Mouse (Mus musculus): Measurements from ENCODE around the gene Hist1h2ai. TPM values are rescaled to one million over a fixed set of nuclear protein-coding genes. Genes with fewer than 3 reads are reported as not detected.
"Not testable (repeated sequence)": the region's sequence is repeated elsewhere in the genome, so short reads cannot be mapped to it uniquely, and the experiment has no call there.

Gene Hist1h2ai
- 7.0 and 9.4 TPM in 2 replicates for polyA plus RNA-seq (2014; fragmentation: Nextera tagmentation; extraction: Ambion mirVana)

- peak; percentile 94 for ATAC-seq (ENCODE audit: low read depth)
- WGBS, result under 1% methylated on average over 29 of the region's 50 CpGs
- H3K27ac ChIP-seq (ENCODE audit: low read depth, low read length), result peak within 1 kb of the TSS; percentile 92
- peak within 1 kb of the TSS; percentile 17 for H3K9ac ChIP-seq (replicated peaks; ENCODE audit: low read depth, low read length)
- H3K27me3 ChIP-seq (ENCODE audit: control insufficient read depth, insufficient read depth, low read length); H3K36me3 ChIP-seq (ENCODE audit: control insufficient read depth, insufficient read depth, low read length); H3K9me3 ChIP-seq (ENCODE audit: control insufficient read depth, low read length): not testable (repeated sequence)
- H3K4me2 ChIP-seq (ENCODE audit: low read depth, low read length), result peak within 1 kb of the TSS; percentile 76
- peak within 1 kb of the TSS; percentile 37 for H3K4me3 ChIP-seq (ENCODE audit: low read depth, low read length)
- H3K4me1 ChIP-seq (ENCODE audit: control insufficient read depth, insufficient read depth, low read length), result peaks cover 17% of the 10 kb centered on the region
These were observed at the start of gene Hist1h2ai, which contains the start of gene Hist1h2bl for GRCm38 (mm10) chr13:21715864-21716539. Gene Hist1h2ai, plus strand, starts transcription at chr13:21716422. Gene Hist1h2bl, minus strand, starts transcription at chr13:21716143.

DNA sequence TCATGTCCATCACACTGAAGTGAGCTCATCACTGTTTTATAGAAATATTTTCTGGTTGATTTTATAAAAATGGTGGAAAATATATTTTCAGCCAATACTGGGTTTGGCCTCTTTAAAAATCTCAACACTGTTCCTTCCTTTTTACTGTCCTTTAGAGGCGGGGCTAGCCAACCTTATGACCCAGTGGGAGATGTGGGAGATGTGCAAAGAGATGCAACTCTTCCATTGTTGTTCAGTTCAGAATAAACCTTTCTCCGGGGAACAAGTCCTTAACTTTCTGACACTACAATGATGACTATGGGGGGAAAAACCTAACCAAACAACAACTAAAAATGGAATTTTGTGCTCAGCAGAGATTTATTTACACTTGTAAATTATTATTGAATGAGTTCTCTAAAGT is 38.9 kb upstream of the Hist1h2ai start, which contains the start of gene Olfr1360:
Olfr1360 (minus strand) TSS at position 101 of the 400 bp plus-strand sequence.
- H3K4me1 ChIP-seq (ENCODE audit: control insufficient read depth, insufficient read depth, low read length), result no peaks in the 10 kb centered on the region
- no peaks in the 10 kb centered on the region for H3K36me3 ChIP-seq (ENCODE audit: control insufficient read depth, insufficient read depth, low read length)
- H3K4me2 ChIP-seq (ENCODE audit: low read depth, low read length), result no peak within 1 kb of the TSS
- no peak within 1 kb of the TSS for H3K4me3 ChIP-seq (ENCODE audit: low read depth, low read length)
- no peaks in the 10 kb centered on the region for H3K9me3 ChIP-seq (ENCODE audit: control insufficient read depth, low read length)
- WGBS, result 81% methylated on average over 2 of the region's 2 CpGs
- no peak for ATAC-seq (ENCODE audit: low read depth)
- H3K27ac ChIP-seq (ENCODE audit: low read depth, low read length), result no peak within 1 kb of the TSS
- no peak within 1 kb of the TSS for H3K9ac ChIP-seq (replicated peaks; ENCODE audit: low read depth, low read length)
- H3K27me3 ChIP-seq (ENCODE audit: control insufficient read depth, insufficient read depth, low read length), result no peaks in the 10 kb centered on the region

DNA sequence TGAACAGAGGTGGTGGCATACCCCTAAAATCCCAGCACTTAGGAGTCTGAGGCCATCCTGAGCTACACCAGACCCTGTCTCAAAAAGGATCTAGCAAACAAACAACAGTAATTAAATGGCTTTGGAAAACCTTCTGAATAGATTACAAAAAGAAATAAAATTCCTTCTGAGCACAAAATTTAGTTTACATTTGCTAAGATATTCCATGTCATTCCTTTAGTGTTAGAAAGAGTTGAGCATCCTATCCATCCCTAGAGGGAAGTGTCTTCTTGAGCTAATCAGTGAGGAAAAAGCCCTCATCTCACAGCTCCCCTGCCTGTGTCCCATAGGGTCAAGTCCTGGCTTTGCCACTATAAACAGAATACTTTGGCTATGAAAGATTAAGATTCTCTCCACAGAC is 18.4 kb upstream of the Hist1h2ai start, which contains the start of gene Olfr1359:
Olfr1359 (plus strand) TSS at position 301 of the 400 bp plus-strand sequence.
- Histone ChIP-seq H3K9ac (replicated peaks; ENCODE audit: low read depth, low read length) (no peak within 1 kb of the TSS), H3K9me3 (ENCODE audit: control insufficient read depth, low read length) (no peaks in the 10 kb centered on the region), H3K4me2 (ENCODE audit: low read depth, low read length) (no peak within 1 kb of the TSS), H3K27me3 (ENCODE audit: control insufficient read depth, insufficient read depth, low read length) (no peaks in the 10 kb centered on the region), H3K36me3 (ENCODE audit: control insufficient read depth, insufficient read depth, low read length) (no peaks in the 10 kb centered on the region), H3K4me3 (ENCODE audit: low read depth, low read length) (no peak within 1 kb of the TSS), H3K4me1 (ENCODE audit: control insufficient read depth, insufficient read depth, low read length) (no peaks in the 10 kb centered on the region), H3K27ac (ENCODE audit: low read depth, low read length) (no peak within 1 kb of the TSS)
- ATAC-seq (ENCODE audit: low read depth), result no peak

DNA sequence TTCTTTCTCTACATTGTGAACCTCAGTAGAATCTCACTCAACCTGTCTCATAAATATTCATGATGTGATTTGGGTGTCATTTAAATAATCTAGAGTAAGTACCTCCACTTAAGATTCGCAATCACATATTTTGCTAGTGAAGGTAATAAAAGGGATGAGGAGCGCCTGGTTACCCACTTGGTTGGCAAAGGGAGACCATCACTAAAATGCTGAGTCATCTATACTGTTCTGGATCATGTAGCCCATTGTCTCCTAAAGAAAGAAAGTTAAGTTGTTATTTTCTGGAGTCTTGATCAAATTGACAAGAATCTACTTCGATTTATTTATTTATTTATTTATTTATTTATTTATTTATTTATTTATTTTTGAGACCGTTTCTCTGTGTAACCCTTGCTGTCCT is 9.6 kb upstream of the Hist1h2ai start:
- no peak overlapping the region for H3K27ac ChIP-seq (ENCODE audit: low read depth, low read length)
- WGBS, result 75% methylated on average over 4 of the region's 4 CpGs
- no peaks in the 10 kb centered on the region for H3K4me1 ChIP-seq (ENCODE audit: control insufficient read depth, insufficient read depth, low read length)
- no peak overlapping the region for H3K4me2 ChIP-seq (ENCODE audit: low read depth, low read length)
- H3K27me3 ChIP-seq (ENCODE audit: control insufficient read depth, insufficient read depth, low read length), result no peaks in the 10 kb centered on the region
- no peaks in the 10 kb centered on the region for H3K9me3 ChIP-seq (ENCODE audit: control insufficient read depth, low read length)
- H3K36me3 ChIP-seq (ENCODE audit: control insufficient read depth, insufficient read depth, low read length), result no peaks in the 10 kb centered on the region
- H3K4me3 ChIP-seq (ENCODE audit: low read depth, low read length), result no peak overlapping the region
- ATAC-seq (ENCODE audit: low read depth), result no peak
- no peak overlapping the region for H3K9ac ChIP-seq (replicated peaks; ENCODE audit: low read depth, low read length)

GRCm38 (mm10) chr13:21710031-21710711 is 6.1 kb upstream of the Hist1h2ai start:
- Histone ChIP-seq H3K27me3 (ENCODE audit: control insufficient read depth, insufficient read depth, low read length) (no peaks in the 10 kb centered on the region), H3K9me3 (ENCODE audit: control insufficient read depth, low read length) (no peaks in the 10 kb centered on the region), H3K36me3 (ENCODE audit: control insufficient read depth, insufficient read depth, low read length) (no peaks in the 10 kb centered on the region), H3K4me3 (ENCODE audit: low read depth, low read length) (peak overlapping the region; percentile 58), H3K4me2 (ENCODE audit: low read depth, low read length) (peak overlapping the region; percentile 31; the same call in 1 of the 2 replicates), H3K9ac (replicated peaks; ENCODE audit: low read depth, low read length) (peak overlapping the region; percentile 41), H3K27ac (ENCODE audit: low read depth, low read length) (peak overlapping the region; percentile 55; the same call in 1 of the 2 replicates), H3K4me1 (ENCODE audit: control insufficient read depth, insufficient read depth, low read length) (peaks cover 4% of the 10 kb centered on the region; the same call in 1 of the 2 replicates)
- under 1% methylated on average over 32 of the region's 32 CpGs for WGBS
- ATAC-seq (ENCODE audit: low read depth), result peak; percentile 89

DNA sequence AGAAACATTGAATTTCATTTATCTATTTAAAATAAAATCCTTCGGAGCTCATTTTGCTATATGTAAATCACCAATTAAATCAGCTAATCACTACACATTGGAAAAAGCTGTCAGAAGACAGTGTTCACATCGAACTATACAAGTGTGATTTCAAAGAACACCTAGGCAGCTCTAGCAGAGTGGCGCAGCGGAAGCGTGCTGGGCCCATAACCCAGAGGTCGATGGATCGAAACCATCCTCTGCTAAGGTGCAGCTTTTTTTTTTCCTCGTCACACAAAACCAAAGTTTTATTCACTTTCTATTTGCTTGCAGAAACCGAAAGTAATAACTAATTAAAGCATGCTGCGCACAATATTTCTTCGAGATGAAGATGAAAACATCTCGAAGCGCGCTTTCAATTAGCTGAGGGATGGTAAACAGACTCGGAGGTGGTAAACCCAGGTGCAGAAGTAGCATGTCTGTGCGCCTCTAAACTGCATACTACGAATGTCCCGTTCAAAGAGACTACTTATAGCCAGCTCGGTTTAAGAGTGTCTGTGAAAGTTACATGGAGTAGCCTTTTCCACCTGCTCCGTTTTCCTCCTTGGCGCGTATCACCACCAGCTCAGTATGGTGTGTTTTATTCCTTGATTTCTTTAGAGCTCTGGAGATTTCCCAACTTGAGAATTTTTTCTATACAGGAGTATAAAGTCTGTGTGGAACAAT is 5.2 kb upstream of the Hist1h2ai start:
- no peaks in the 10 kb centered on the region for H3K9me3 ChIP-seq (ENCODE audit: control insufficient read depth, low read length)
- peak; percentile 89 for ATAC-seq (ENCODE audit: low read depth)
- peak overlapping the region; percentile 58 for H3K4me3 ChIP-seq (ENCODE audit: low read depth, low read length)
- H3K4me1 ChIP-seq (ENCODE audit: control insufficient read depth, insufficient read depth, low read length), result peaks cover 8% of the 10 kb centered on the region; the same call in 1 of the 2 replicates
- H3K36me3 ChIP-seq (ENCODE audit: control insufficient read depth, insufficient read depth, low read length), result no peaks in the 10 kb centered on the region
- no peaks in the 10 kb centered on the region for H3K27me3 ChIP-seq (ENCODE audit: control insufficient read depth, insufficient read depth, low read length)
- no peak overlapping the region for H3K27ac ChIP-seq (ENCODE audit: low read depth, low read length)
- H3K4me2 ChIP-seq (ENCODE audit: low read depth, low read length), result peak overlapping the region; percentile 73
- H3K9ac ChIP-seq (replicated peaks; ENCODE audit: low read depth, low read length), result no peak overlapping the region; the same call in 1 of the 2 replicates
- 2% methylated on average over 22 of the region's 22 CpGs for WGBS

DNA sequence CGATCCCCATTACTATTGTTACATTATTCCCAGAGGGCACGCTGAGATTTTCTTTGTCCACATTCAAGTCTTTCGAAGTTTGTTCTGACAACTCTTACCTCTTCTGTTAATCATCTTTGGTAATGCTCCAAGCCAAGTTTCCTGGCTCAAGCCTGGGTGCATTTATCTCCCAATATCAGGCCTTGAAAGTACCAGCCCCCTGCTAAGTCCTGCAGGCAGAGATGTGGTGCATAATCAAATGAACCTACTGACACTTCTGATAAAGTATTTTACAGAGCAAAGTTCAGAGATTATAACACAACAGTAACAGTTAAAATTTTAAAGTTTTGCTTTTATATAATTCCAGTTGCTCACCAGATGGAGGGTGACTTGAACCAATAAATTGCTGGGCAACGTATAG is 4.5 kb upstream of the Hist1h2ai start:
- H3K27ac ChIP-seq (ENCODE audit: low read depth, low read length), result no peak overlapping the region
- no peaks in the 10 kb centered on the region for H3K36me3 ChIP-seq (ENCODE audit: control insufficient read depth, insufficient read depth, low read length)
- H3K27me3 ChIP-seq (ENCODE audit: control insufficient read depth, insufficient read depth, low read length), result no peaks in the 10 kb centered on the region
- no peaks in the 10 kb centered on the region for H3K9me3 ChIP-seq (ENCODE audit: control insufficient read depth, low read length)
- 27% methylated on average over 4 of the region's 4 CpGs for WGBS
- H3K4me3 ChIP-seq (ENCODE audit: low read depth, low read length), result peak overlapping the region; percentile 58
- no peak for ATAC-seq (ENCODE audit: low read depth)
- H3K9ac ChIP-seq (replicated peaks; ENCODE audit: low read depth, low read length), result no peak overlapping the region
- H3K4me1 ChIP-seq (ENCODE audit: control insufficient read depth, insufficient read depth, low read length), result peaks cover 8% of the 10 kb centered on the region; the same call in 1 of the 2 replicates
- H3K4me2 ChIP-seq (ENCODE audit: low read depth, low read length), result peak overlapping the region; percentile 73

- Histone ChIP-seq H3K27ac (ENCODE audit: low read depth, low read length) (no peak overlapping the region), H3K9me3 (ENCODE audit: control insufficient read depth, low read length) (no peaks in the 10 kb centered on the region), H3K4me3 (ENCODE audit: low read depth, low read length) (peak overlapping the region; percentile 37; the same call in 1 of the 2 replicates), H3K4me2 (ENCODE audit: low read depth, low read length) (peak overlapping the region; percentile 76), H3K4me1 (ENCODE audit: control insufficient read depth, insufficient read depth, low read length) (peaks cover 17% of the 10 kb centered on the region), H3K9ac (replicated peaks; ENCODE audit: low read depth, low read length) (no peak overlapping the region), H3K36me3 (ENCODE audit: control insufficient read depth, insufficient read depth, low read length) (no peaks in the 10 kb centered on the region), H3K27me3 (ENCODE audit: control insufficient read depth, insufficient read depth, low read length) (no peaks in the 10 kb centered on the region)
- no peak for ATAC-seq (ENCODE audit: low read depth)
- 2% methylated on average over 7 of the region's 7 CpGs for WGBS
These were observed 1.5 kb upstream of the Hist1h2ai start for GRCm38 (mm10) chr13:21714725-21715124.
